Mouse (Mus musculus) G1E (cell line): Measurements from ENCODE around the gene Foxk1.

Experiments
- CTCF ChIP-seq: IDR thresholded peaks from 2 replicates; pipeline ENCODE4 v1.5.1; 2012; ENCODE audit warnings: low read depth, low read length, inconsistent platforms, mixed read lengths
- GATA1 ChIP-seq: IDR thresholded peaks from 2 replicates; pipeline ENCODE4 v1.6.1; 2012; ENCODE audit warnings: borderline replicate concordance, low read length, inconsistent platforms, mixed read lengths
- GATA2 ChIP-seq: IDR thresholded peaks from 2 replicates; pipeline ENCODE4 v1.6.1; 2012; ENCODE audit warnings: low read depth, low read length, inconsistent platforms, borderline replicate concordance
- POLR2AphosphoS5 ChIP-seq: IDR thresholded peaks from 2 replicates; pipeline ENCODE4 v1.6.1; 2012; ENCODE audit warnings: low read depth, low read length, inconsistent platforms; ENCODE audit not compliant: insufficient replicate concordance

DNA sequence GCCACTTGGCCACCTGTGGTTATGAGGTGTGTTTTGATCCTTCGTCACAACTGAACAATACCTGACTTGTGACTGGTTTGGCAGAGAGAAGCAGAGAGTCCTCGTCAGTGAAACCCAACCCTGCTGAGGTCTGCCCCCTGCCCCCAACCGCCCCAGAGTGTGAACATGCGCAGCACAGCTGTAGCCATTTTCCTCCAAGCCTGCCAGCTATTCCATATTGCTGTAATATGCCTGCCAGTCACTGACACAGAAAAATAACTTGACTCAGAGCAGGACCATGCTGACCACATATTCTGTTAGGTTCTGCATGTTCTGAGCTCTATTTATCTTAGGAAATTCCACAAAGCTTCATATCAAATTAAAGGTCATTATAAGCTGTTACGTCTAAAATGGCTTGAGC, 37.2 kb upstream of the Foxk1 start:
- no peak for TF ChIP-seq CTCF
- TF ChIP-seq GATA1: no peak
- no peak for TF ChIP-seq GATA2
- no peak for TF ChIP-seq POLR2AphosphoS5
